Mouse (Mus musculus) adrenal gland, postnatal 10 days (tissue): Measurements from ENCODE around the gene Cuedc2. TPM values are rescaled to one million over a fixed set of nuclear protein-coding genes. Genes with fewer than 3 reads are reported as not detected.

ENCODE experiments used
- DNase-seq: peaks from one replicate; pipeline ENCODE4 v3.0.0; 2021; ENCODE audit warnings: mixed read lengths
- total RNA-seq, 2 experiments: library from RNA; stranded (reverse); gene quantifications; 2 replicates each; pipeline ENCODE4 v1.2.3; 2021

The Cuedc2 gene
- total RNA-seq, 2 experiments from 2014 or later: 78.9 to 90.4 TPM

DNA sequence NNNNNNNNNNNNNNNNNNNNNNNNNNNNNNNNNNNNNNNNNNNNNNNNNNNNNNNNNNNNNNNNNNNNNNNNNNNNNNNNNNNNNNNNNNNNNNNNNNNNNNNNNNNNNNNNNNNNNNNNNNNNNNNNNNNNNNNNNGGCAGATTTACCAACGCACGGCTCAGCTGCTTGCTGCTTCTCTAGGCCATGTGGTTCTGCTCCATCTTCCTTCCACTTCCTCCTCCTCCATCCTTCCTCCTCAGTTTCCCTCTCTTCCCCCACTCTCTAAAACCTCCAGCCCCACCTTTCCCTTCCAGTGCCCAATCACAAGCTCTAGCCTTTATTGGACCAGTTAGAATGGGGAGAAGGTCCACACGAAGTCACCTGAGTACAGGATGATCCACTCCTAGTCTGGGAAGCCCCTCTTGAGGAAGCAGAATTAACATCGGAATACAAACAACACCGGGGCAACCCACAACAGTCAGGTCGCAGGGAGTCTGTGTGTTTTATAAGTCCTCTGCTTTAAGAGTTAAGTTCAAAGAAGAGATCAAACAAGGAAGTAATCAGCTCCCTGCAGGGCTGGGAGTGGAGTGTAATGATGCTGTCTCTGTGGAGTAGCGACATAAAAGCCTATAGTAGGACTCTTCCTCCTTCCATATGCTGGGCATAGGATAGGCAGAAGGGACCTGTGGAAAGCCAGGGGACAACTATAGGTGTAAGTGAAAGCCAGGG, 6.4 kb upstream of the Cuedc2 start:
- DNase-seq: no peak

DNA sequence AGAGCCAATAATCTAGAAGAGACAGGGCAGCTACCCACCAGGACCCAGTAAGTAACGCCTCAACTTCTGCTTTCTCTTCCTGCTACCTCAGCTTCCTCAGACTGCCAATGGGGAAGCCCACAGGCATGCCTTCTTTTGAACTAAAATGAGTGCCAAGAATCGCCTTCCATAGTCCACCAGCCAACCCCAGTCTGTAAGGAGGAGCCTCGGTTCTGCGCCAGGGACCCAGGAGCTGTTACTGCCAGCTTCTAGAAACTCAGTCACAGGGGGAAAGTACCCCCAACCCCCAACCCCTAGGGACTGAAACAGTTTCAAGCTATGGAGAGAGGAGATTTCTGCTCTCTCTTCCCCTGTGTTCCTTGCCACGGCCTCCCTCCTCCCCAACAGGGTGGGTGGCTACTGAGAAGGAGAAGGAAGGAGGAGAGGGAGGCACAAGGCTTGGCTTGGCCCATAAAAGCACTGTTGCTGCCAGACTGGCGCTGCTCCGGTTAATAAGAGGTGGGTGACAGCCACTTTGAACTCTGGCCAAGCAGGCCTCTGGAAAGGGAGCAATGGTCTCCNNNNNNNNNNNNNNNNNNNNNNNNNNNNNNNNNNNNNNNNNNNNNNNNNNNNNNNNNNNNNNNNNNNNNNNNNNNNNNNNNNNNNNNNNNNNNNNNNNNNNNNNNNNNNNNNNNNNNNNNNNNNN, 927 bp upstream of the Cuedc2 start:
- DNase-seq: peak; percentile 66

DNA sequence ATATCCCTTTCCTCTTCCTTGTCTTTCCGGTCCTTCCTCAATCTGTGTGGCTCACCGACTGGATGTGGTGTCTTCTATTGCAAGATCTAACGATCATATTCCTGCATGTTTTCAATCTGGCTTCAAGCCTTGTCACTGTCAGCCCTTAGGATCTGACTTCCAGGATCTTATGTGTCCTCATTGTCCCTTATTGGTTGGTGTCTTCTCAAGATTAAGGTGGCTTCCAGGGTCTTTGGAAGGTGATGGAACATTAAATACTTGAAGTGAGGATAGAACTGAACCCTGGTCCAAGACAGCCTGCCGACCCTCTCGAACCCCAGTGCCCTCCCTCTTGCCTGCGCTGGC, 412 bp upstream of the Cuedc2 start:
- no peak for DNase-seq

DNA sequence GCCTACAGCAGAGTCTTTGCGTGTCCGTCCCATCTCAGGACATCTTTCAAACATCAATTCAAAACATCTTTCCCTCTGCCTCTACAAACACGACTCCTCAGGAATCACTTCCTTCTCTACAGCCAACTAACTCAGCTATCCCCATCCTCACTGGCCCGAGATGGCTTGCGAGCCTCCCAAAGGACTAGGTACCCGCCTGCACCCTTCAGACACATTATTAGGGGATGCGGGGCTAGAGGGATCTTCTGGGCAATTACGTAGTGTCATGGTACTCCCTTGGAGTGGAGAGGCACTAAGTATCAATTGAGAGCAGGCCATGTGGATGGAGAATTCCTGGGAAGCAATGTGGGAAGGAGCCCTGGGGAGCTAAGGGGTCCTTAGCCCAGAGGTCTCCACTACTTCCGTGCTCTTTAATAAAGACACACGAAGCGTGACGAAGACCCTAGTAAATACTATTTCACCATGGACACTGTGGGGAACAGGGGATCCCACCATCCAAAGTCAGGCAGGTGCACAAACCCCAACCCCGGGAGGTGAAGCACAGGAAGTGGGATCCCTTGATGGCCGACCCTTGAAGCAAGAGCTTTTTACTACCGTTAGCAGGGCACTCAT, 677 bp downstream of the Cuedc2 start:
- no peak for DNase-seq

DNA sequence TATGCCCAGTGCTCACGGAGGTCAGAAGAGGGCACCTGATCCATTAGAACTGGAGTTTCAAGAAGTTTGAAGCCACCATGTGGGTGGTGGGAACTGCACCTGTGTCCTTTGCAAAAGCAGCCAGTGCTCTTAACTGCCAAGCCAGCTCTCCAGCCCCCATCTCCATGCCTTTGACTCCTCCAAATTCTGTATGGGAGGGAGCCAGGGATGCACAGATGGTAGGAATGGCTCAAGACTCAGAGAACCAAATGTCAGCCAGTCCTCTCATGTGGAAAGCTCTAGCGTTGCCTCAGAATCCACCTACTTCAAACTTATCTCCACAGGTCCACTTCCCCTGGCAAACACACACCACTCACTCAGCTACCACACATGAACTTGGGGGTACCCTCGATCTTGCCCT, 4.6 kb downstream of the Cuedc2 start:
- DNase-seq: no peak

DNA sequence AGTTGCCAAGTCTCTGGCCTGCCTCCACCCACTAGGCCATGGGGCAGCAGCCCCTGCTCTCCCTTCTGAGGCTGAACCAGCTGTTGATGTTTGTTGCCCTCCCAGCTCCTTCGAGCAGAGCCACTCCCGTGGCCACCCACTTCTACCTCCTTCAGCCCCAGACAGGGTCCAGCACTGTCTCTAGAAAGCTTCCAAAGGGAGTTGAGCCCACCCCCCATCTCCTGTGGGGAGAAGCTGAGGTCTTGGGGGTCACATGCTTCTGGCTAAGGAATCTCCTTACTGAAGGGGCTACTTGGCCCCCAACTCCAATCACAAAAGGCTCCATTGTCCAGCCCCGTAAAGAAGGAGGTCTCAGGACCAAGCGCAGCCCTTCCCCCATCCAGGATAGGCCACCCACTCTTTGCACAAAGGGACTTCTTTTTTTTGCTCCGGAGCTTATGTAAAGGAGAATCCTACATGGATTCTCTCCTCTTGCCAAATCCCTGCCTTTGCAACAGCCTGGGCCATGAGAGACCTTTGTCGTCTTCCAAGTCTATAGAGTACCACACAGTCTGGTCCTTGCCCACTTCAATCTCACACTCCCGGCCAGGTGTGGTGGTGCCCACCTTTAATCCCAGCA, 5.7 kb downstream of the Cuedc2 start:
- no peak for DNase-seq

DNA sequence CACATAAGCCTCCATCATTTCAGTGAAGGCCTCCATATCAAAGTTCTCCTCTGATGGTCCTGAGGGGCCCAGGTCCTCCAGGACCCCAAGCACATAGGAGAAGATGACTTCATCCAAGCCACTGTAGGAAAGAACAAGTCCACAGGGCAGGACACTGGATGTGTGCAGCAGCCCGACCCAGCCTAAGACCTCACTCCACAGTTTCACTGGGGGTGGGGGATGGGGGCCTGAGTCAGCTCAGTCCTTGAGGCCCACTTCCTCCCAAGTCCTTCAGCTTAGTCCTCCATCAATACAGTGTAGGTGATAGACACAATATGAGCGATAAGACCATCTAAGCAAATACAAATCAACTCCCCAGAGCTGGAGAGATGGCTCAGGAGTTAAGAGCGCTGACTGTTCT, 6.6 kb downstream of the Cuedc2 start:
- DNase-seq: no peak

DNA sequence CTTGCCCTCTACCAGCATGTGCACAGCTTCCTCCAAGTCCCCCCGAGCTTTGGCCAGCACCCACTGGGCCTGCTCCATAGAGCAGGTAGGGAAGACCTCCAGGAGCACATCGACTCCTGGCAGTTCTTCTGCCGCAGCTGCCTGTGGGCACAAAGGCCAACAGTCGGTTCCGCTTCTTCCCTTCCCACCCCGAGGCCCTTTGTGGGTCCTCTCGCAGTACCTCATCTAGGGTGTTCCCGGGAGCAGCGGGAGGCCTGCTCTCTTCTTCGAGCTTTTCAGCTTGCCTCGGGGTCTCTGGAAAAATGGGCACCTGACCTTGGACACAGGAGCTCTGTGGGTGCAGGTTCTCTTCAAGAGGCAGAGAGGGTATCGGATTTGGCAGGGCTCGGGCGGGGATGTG, 7.2 kb downstream of the Cuedc2 start:
- DNase-seq: no peak

DNA sequence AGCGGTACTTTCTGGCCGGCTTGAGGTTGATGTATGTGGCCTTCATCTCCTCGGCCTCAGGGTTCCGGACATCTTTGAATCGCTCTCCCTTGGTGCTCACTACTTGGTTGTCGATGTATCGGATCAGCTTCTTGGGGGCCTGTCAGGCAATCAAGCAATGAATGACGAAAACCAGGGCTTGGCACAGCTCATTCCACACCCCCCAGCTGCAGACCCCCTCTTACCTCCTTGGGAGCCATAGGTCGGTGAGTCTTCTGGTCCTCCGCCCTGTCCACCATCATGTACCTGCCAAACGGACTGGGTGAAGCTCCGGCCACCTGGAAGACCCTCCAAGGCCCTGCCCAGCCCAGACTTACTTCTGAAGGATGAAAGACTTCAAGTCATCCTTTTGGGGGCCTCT, 7.8 kb downstream of the Cuedc2 start:
- DNase-seq: no peak

DNA sequence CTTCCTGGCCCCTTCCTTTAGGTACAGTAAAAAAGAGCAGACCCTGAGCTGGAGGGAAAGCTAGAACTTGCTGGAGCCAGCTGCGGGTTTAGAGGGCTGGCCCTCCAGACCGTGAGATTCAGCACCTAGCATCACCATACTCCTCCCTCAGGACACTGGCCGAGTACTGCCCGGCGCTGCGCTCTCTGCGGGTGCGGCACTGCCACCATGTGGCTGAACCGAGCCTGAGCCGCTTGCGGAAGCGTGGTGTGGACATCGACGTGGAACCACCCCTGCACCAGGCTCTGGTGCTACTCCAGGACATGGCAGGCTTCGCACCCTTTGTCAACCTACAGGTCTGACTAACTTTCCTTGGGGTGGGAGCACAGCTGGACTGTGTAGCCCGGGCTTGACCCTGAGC, 8.6 kb downstream of the Cuedc2 start:
- DNase-seq: peak; percentile 91

DNA sequence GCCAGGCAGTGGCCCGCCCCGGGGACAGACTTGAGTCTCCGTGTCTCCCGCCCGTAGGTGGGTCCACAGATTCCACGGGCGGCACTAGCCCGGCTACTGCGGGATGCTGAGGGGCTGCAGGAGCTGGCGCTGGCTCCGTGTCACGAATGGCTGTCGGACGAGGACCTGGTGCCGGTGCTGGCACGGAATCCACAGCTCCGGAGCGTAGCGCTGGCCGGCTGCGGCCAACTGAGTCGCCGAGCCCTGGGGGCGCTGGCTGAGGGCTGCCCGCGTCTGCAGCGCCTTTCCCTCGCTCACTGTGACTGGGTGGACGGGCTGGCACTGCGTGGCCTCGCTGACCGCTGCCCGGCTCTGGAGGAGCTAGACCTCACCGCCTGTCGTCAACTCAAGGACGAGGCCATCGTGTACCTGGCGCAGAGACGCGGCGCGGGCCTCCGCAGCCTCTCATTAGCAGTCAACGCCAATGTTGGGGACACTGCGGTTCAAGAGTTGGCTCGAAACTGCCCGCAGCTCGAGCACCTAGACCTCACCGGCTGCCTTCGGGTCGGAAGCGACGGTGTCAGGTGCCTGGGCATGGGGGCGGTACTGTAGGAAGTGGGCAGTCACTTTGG, 9.4 kb downstream of the Cuedc2 start:
- no peak for DNase-seq

DNA sequence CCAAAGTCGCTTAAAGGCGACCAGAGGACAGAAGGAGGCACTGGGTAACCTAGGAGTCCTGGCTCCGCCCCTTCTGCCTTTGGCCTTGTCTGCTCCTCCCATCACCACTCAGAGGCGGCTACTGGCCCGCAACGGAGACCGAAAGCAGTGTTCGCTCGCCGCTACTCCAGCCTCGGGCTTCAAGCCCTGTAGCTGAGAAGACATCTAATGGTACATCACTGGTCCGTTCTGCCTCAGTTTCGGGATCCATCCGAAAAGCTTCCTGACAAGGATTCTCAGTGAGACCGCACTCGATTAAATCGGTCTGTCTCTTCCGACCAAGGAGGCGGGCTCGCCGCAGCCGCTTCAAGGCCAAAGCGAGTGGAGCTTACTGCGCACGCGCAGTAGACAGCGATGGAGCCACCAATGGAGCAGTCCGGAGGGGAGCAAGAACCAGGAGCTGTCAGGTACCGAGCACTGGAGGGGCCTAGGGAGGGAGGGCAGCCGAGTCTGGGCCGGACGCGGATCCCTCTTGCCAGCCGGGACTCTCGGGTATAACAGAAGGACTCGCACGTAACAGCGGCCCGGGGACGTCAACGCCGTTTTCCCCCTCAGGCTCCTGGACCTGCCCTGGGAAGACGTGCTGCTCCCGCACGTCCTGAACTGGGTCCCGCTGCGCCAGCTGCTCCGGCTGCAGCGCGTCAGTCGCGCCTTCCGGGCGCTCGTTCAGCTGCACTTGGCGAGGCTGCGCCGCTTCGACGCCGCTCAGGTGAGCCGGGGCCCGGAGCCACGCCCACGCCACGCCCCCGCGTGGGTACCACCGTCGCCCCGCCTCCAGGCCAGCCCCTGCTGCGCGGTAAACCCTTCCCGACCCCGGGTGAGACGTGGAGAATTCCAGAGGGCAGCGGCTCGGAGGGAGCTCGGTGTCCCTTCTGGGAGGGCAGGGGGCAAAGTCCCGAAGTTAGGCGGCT, 10.1 kb downstream of the Cuedc2 start, which contains the start of gene Fbxl15:
Gene Fbxl15, plus strand, starts transcription at position 104 of the 950 bp plus-strand sequence.
- peak; percentile 94 for DNase-seq

DNA sequence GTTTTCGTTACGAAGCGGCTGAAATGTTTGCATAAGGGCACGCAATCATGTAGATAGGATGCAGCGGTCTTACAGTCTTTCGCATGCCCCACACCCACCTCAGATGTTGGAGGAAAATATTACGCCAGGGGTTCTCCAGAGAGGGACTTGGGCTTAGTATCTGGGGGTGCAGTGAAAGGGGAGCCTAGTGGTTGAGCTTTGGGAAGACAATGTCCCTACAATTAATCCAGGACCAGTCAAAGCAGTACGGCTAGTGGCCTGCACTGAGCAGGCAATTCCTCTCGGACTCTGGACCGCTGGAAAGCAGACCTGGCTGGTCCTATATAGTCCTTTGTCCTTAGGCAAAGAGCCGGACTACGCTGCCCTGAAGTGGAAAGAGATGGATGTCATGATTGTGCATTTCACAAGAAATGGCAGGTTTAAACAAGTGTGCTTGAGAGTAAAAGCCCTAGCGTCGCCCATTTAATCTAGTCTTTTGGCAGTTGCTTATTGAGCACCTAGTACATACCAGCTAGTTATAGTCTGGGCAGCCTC, 10.9 kb downstream of the Cuedc2 start:
- DNase-seq: no peak

DNA sequence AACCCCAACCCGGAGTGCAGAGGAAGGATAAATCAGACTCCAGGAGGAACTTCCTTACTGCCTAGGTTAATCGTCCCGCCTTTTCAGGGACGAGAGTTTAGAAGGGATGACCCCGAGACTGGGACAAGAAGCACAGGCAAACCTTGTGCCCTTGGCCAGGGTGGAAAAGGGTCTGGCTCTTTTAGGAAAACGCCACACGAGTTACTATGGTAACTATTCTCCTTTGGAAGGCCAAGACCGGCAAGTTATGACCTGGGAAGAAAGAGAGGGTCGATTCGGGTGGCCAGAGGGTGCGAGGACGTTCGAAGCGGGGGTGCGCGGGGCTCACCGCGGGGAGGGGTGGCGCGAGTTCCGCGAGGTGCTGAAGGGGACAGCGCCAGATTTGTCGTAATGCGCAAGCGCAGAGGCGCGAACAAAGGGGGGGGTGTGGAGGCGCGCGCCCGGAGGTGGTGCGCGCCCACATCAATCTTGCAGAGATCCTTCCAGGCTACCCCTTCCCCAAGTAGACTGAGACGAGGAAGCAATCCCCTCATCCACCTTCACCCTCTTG, 11.7 kb downstream of the Cuedc2 start, which contains the start of gene Psd:
Gene Psd, minus strand, starts transcription at position 401 of the 550 bp plus-strand sequence.
- DNase-seq: peak; percentile 83

DNA sequence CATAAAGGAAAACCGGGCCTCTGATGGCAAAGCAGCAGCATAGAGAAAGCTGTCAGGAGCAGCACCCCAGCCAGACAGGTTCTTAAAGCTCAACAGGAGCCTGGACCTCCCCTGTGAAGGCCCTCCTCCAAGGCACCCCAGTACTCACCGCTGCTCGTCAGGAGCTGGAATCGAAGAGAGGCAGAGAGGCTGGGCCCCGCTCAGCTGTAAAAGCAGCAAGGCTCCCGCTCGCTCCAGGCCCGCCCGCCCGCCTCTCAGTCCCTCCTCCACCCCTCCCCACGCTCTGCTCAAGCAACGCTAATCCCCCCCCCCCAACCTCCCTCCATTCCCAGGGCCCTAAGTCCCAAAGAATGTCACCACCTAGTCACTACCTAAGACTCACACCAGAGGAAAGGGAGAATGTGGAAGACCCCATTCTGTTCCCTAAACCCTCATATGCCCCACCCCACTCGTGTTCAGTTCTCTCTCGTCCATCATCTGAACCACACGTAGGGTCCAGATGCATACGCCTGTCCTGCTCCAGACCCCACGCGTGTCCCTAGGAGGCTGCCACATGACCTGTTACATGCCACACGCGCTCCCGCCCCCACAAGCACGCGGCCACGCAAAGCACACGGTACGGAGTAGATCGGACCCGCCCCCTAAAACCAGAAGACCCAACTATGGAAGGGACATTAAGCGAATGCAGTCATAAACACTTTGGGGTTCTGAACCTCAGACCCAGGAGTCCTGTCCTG, 12.3 kb downstream of the Cuedc2 start:
- DNase-seq: no peak

DNA sequence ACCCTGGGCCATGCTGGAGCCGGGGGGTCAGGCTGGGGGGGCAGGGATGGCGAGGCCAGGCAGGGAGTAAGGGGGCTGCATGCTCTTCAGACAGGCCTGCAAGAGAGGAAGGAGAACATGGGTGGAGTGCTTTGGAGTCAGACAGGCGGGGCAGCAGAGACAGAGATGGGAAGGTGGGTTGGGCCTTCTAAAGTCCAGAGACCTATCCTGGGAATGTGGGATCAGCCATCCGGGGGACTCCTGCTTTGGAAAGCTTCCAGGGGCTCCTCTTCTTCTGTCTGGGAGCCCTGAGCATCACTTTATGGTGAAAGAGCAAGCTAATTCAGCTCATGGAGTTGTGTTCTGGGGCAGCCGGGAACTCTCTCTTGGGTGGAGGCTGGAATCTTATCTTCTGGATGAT, 13.6 kb downstream of the Cuedc2 start:
- DNase-seq: no peak

DNA sequence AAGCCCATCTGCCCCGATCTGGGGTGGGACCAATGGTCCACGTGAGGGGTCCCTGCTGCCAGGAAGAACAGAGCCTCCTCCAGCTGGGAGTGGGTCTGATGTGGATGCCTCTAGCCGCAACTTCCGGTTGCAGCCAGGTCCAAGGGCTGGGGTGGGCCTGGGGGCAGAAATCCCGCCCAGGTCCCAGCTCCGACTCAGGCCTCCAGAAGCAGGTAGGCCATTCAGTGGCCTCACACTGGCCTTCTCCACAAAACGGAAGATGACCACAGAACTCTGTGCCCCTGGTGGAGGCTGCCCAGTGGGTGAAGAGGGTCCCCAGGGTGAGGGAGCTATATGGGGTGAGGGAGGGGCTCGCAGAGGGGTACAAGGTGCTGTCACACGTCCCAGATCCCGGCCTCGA, 14.1 kb downstream of the Cuedc2 start:
- no peak for DNase-seq

DNA sequence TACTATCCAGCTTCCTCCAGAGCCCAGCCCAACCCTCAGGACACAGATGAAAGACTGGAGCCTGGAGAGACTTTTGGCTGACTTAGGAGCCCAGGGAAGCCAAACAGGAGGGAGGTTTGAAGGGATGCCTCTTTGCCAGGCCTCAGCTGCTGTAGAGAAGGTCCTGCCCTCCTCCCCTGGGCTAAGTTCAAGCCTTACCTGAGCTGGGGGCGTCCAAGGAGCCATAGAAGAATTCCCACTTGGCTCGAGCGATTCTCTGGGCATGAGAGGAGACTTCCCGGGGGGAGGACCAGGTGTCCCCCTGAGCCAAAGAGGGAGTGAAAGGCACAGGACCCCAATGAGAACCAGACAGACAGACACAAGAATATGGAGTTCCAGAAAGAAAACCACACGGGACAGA, 14.8 kb downstream of the Cuedc2 start:
- no peak for DNase-seq

DNA sequence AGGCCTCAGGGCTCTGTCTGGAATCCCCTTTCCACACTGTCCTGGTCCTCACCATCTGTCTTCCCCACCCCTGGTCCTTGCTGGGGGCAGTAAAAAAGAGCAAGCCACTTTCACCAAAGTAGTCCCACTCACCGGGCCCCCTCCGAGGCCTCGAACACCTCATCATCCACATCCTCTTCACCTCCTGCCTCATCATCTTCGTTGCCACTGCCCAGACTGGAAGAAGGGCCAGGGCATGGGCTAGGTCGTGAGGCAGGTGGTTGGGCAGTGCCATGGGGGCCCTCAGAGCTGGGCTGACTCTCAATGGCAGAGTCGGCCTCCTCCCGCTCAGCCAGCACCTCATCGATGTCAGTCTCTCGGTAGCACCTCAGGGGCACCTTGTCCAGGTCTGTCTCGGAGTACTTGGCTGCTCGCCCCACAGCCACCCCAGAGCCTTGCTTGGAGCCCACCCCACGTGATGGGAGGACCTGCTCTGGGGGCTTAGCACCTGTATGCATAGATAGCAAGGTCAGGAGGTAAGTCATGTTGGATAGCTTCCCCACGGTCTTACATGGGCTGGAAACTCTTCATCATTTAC, 15.4 kb downstream of the Cuedc2 start:
- no peak for DNase-seq
